Mouse (Mus musculus) thymus, adult 2 months (tissue): Measurements from ENCODE around the gene Gde1.

Experiments
- CTCF ChIP-seq: fragments of 200-500 bp; IDR thresholded peaks from 2 replicates; pipeline ENCODE4 v1.5.1; 2012; ENCODE audit warnings: mild to moderate bottlenecking, control low read depth, low read length, moderate library complexity, borderline replicate concordance; ENCODE audit not compliant: control insufficient read depth, poor library complexity, insufficient read depth; ENCODE audit errors: extremely low read depth
- POLR2A ChIP-seq: fragments of 200-500 bp; IDR thresholded peaks from 2 replicates; pipeline ENCODE4 v1.6.1; 2012; ENCODE audit warnings: mild to moderate bottlenecking, low read length, control low read depth, moderate library complexity; ENCODE audit not compliant: control insufficient read depth, poor library complexity, insufficient read depth; ENCODE audit errors: extremely low read depth

- no peak for TF ChIP-seq CTCF
- no peak for TF ChIP-seq POLR2A
These were observed 26.2 kb upstream of the Gde1 start for GRCm38 (mm10) chr7:118731781-118732180.
